Mouse (Mus musculus): ENCODE results near the gene Mrps6. TPM values are rescaled to one million over a fixed set of nuclear protein-coding genes. Genes with fewer than 3 reads are reported as not detected.

Mrps6 gene
- 43.7 and 47.8 TPM in 2 replicates for polyA plus RNA-seq (2015; fragmentation: Nextera tagmentation; extraction: Ambion mirVana)

GRCm38 (mm10) chr16:92057852-92058643 lies at the start of gene Mrps6, which contains the start of the genes Gm49711 and Slc5a3:
Gene Mrps6, plus strand, starts transcription at chr16:92058270.
Gene Gm49711, plus strand, starts transcription at chr16:92058316.
Gene Slc5a3, plus strand, starts transcription at chr16:92058322.
- Histone ChIP-seq H3K27ac (peak within 1 kb of the TSS; percentile 47; the same call in 1 of the 2 replicates), H3K9me3 (replicated peaks) (peaks cover 7% of the 10 kb centered on the region; the same call in 1 of the 2 replicates), H3K4me3 (replicated peaks) (peak within 1 kb of the TSS; percentile 81), H3K4me1 (replicated peaks) (peaks cover 31% of the 10 kb centered on the region), H3K27me3 (no peaks in the 10 kb centered on the region), H3K4me2 (peak within 1 kb of the TSS; percentile 98), H3K9ac (peak within 1 kb of the TSS; percentile 81), H3K36me3 (peaks cover 20% of the 10 kb centered on the region)
- under 1% methylated on average over 98 of the region's 99 CpGs for WGBS (ENCODE audit: insufficient replicate concordance)
- peak; percentile 90 for ATAC-seq (ENCODE audit: low read depth)
- DNase-seq = peak; percentile 77

- no peak overlapping the region for H3K27ac ChIP-seq
- ATAC-seq (ENCODE audit: low read depth) = no peak
- DNase-seq = no peak
- no peaks in the 10 kb centered on the region for H3K4me1 ChIP-seq (replicated peaks)
- H3K27me3 ChIP-seq = no peaks in the 10 kb centered on the region
- no peak overlapping the region for H3K4me2 ChIP-seq
- H3K9me3 ChIP-seq (replicated peaks) = no peaks in the 10 kb centered on the region; the same call in none of the 2 replicates
- H3K36me3 ChIP-seq = no peaks in the 10 kb centered on the region
- WGBS (ENCODE audit: insufficient replicate concordance) = 72% methylated on average over 2 of the region's 2 CpGs
- H3K9ac ChIP-seq = no peak overlapping the region
- no peak overlapping the region for H3K4me3 ChIP-seq (replicated peaks)
These were observed 48.5 kb upstream of the Mrps6 start for GRCm38 (mm10) chr16:92009586-92009985.

- no peaks in the 10 kb centered on the region for H3K9me3 ChIP-seq (replicated peaks)
These were observed 41.3 kb upstream of the Mrps6 start for GRCm38 (mm10) chr16:92016792-92017191.

GRCm38 (mm10) chr16:92019141-92020118 lies 38.6 kb upstream of the Mrps6 start:
- Histone ChIP-seq H3K4me1 (replicated peaks) (peaks cover 8% of the 10 kb centered on the region), H3K27me3 (0 out of 2 replicates have a peak, but pooled peaks cover 4% of the 10 kb centered on the region), H3K9me3 (replicated peaks) (no peaks in the 10 kb centered on the region), H3K27ac (no peak overlapping the region), H3K36me3 (no peaks in the 10 kb centered on the region), H3K9ac (0 out of 2 replicates have a peak overlapping the region, but pooled peaks have one; percentile 17), H3K4me2 (peak overlapping the region; percentile 38), H3K4me3 (replicated peaks) (peak overlapping the region; percentile 30)
- ATAC-seq (ENCODE audit: low read depth) (no peak), DNase-seq (no peak)
- WGBS (ENCODE audit: insufficient replicate concordance) = 6% methylated on average over 26 of the region's 26 CpGs

More at GRCm38 (mm10) chr16:92016792-92017191, 41.3 kb upstream of the Mrps6 start:
- ATAC-seq (ENCODE audit: low read depth) (no peak), DNase-seq (no peak)
- H3K36me3 ChIP-seq = no peaks in the 10 kb centered on the region
- no peak overlapping the region for H3K9ac ChIP-seq
- WGBS (ENCODE audit: insufficient replicate concordance) = 58% methylated on average over 8 of the region's 8 CpGs
- no peak overlapping the region for H3K4me2 ChIP-seq
- H3K27ac ChIP-seq = no peak overlapping the region
- no peak overlapping the region for H3K4me3 ChIP-seq (replicated peaks)
- H3K27me3 ChIP-seq = 0 out of 2 replicates have a peak, but pooled peaks cover 4% of the 10 kb centered on the region
- peaks cover 2% of the 10 kb centered on the region; the same call in 1 of the 2 replicates for H3K4me1 ChIP-seq (replicated peaks)

- WGBS (ENCODE audit: insufficient replicate concordance) = 47% methylated on average over 12 of the region's 12 CpGs
- Histone ChIP-seq H3K27ac (no peak overlapping the region), H3K36me3 (no peaks in the 10 kb centered on the region), H3K9ac (no peak overlapping the region), H3K4me3 (replicated peaks) (no peak overlapping the region), H3K4me2 (no peak overlapping the region), H3K4me1 (replicated peaks) (peaks cover 8% of the 10 kb centered on the region), H3K27me3 (0 out of 2 replicates have a peak, but pooled peaks cover 4% of the 10 kb centered on the region), H3K9me3 (replicated peaks) (no peaks in the 10 kb centered on the region)
- DNase-seq = no peak
- ATAC-seq (ENCODE audit: low read depth) = no peak
These were observed 36.2 kb upstream of the Mrps6 start for GRCm38 (mm10) chr16:92021656-92022400.

- ATAC-seq (ENCODE audit: low read depth) (no peak; the same call in 1 of the 2 replicates), DNase-seq (no peak)
- Histone ChIP-seq H3K9me3 (replicated peaks) (no peaks in the 10 kb centered on the region), H3K27me3 (0 out of 2 replicates have a peak, but pooled peaks cover 4% of the 10 kb centered on the region), H3K4me2 (no peak overlapping the region), H3K4me1 (replicated peaks) (peaks cover 8% of the 10 kb centered on the region), H3K27ac (no peak overlapping the region), H3K9ac (no peak overlapping the region), H3K4me3 (replicated peaks) (no peak overlapping the region), H3K36me3 (no peaks in the 10 kb centered on the region)
- 40% methylated on average over 20 of the region's 20 CpGs for WGBS (ENCODE audit: insufficient replicate concordance)
These were observed 35.4 kb upstream of the Mrps6 start for GRCm38 (mm10) chr16:92022494-92023283.

- no peak for ATAC-seq (ENCODE audit: low read depth)
- no peaks in the 10 kb centered on the region for H3K4me1 ChIP-seq (replicated peaks)
- DNase-seq = no peak
- WGBS (ENCODE audit: insufficient replicate concordance) = 56% methylated on average over 3 of the region's 3 CpGs
- no peaks in the 10 kb centered on the region for H3K27me3 ChIP-seq
- no peak overlapping the region for H3K4me2 ChIP-seq
- H3K27ac ChIP-seq = no peak overlapping the region
- no peaks in the 10 kb centered on the region for H3K9me3 ChIP-seq (replicated peaks)
- H3K9ac ChIP-seq = no peak overlapping the region
- no peak overlapping the region for H3K4me3 ChIP-seq (replicated peaks)
- H3K36me3 ChIP-seq = no peaks in the 10 kb centered on the region
These were observed 24.8 kb upstream of the Mrps6 start for GRCm38 (mm10) chr16:92033286-92033685.

GRCm38 (mm10) chr16:92034676-92035075 lies 23.4 kb upstream of the Mrps6 start:
- Histone ChIP-seq H3K4me2 (no peak overlapping the region), H3K4me3 (replicated peaks) (no peak overlapping the region), H3K27me3 (no peaks in the 10 kb centered on the region), H3K9me3 (replicated peaks) (no peaks in the 10 kb centered on the region), H3K27ac (no peak overlapping the region), H3K4me1 (replicated peaks) (no peaks in the 10 kb centered on the region), H3K36me3 (no peaks in the 10 kb centered on the region), H3K9ac (no peak overlapping the region)
- DNase-seq (no peak), ATAC-seq (ENCODE audit: low read depth) (no peak)
- WGBS (ENCODE audit: insufficient replicate concordance) = 55% methylated on average over 5 of the region's 5 CpGs

GRCm38 (mm10) chr16:92036701-92037100 lies 21.4 kb upstream of the Mrps6 start:
- Histone ChIP-seq H3K4me2 (no peak overlapping the region), H3K4me1 (replicated peaks) (no peaks in the 10 kb centered on the region), H3K36me3 (no peaks in the 10 kb centered on the region), H3K27me3 (no peaks in the 10 kb centered on the region), H3K4me3 (replicated peaks) (no peak overlapping the region), H3K9ac (no peak overlapping the region), H3K9me3 (replicated peaks) (no peaks in the 10 kb centered on the region), H3K27ac (no peak overlapping the region)
- 49% methylated on average over 8 of the region's 8 CpGs for WGBS (ENCODE audit: insufficient replicate concordance)
- no peak for ATAC-seq (ENCODE audit: low read depth)
- DNase-seq = no peak

Measured in liver, embryonic 13.5 days (tissue).